Mouse (Mus musculus) thymus, postnatal 25 days (tissue): ENCODE data around the gene Ephx4.
A peak's percentile ranks its signal among the peaks of the same experiment; 100 is the strongest.
"Not testable (repeated sequence)": the region's sequence is repeated elsewhere in the genome, so short reads cannot be mapped to it uniquely, and the experiment has no call there.

Experiments used
- DNase-seq: peaks from one replicate; pipeline ENCODE4 v3.0.0; 2022

Ephx4 gene

DNA sequence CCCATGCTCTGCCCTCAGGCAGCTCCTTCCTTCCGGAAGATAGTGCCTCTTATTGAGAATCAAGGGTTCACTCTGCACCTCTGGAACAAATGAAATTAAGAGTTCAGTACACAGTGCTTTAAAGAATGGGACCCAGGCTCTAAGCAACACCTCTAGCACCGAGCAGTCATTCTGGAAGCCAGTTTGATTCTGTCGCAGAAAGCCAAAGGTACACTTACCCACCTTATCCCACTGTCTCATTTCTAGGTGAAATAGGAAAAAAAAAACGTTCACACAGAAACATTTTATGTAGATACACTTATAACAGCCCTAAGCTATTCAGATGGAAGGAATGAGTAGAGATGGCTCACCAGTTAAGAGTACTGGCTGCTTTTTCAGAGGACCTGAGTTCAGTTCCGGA is at the start of gene Ephx4:
Gene Ephx4, plus strand, starts transcription at position 301 of the 400 bp plus-strand sequence.
- peak; percentile 13 for DNase-seq

DNA sequence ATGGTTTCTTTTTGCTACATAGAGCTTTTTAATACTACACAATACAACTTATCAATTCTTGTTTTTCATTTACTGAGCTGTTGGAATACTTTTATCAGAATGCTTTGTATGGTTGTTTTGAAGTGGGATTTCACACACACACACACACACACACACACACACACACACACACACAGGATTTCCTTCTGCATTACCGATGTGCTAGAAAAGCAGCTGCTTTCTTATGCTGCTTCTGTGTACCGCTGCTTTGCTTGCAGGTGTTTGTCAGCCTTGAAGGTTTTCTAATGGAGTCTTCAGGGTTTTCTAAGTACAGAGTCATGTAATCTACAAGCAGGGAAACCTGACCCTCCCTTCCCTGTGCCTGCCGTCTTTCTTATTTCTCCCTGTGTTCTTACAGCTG is 48.6 kb upstream of the Ephx4 start:
- peak; percentile 64 for DNase-seq

DNA sequence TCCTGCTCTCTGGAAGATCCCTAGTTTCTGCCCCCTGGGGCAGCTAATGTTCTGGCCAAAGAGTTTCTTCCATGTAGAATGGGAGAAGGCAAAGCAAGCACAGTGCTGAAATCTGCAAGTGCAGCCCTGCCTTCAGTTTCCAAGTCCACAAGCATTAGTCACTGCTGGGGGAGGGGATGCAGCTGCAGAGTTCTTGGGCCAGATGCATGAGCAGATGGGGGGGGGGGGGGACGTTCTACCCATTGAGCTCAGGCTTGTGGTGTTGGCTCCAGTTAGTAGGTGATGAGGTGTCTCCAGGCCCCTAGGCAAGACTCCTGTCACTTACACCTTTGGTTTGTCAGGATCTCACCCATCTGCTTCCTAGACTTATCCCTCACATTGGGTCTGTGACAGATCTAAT is 46.7 kb upstream of the Ephx4 start:
- peak; percentile 69 for DNase-seq

DNA sequence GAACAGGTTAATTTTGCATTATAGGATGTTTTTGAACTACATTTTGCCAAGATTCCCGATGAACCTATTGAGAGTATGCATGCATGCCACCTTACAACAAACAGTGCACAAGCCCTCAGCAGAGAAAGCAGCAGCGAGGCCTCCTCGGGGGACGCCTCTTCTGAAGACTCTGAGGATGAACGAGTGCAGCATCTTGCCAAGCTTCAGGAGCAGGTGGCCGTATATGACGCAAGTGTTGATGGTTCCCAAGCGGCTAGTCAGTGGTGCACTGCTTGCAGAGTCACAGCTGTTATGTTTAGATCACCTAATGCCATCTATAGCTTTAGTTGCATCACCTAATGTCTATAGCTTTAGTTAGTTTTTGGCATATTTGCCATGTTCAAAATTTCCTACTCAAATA is 44.8 kb upstream of the Ephx4 start:
- peak; percentile 36 for DNase-seq

DNA sequence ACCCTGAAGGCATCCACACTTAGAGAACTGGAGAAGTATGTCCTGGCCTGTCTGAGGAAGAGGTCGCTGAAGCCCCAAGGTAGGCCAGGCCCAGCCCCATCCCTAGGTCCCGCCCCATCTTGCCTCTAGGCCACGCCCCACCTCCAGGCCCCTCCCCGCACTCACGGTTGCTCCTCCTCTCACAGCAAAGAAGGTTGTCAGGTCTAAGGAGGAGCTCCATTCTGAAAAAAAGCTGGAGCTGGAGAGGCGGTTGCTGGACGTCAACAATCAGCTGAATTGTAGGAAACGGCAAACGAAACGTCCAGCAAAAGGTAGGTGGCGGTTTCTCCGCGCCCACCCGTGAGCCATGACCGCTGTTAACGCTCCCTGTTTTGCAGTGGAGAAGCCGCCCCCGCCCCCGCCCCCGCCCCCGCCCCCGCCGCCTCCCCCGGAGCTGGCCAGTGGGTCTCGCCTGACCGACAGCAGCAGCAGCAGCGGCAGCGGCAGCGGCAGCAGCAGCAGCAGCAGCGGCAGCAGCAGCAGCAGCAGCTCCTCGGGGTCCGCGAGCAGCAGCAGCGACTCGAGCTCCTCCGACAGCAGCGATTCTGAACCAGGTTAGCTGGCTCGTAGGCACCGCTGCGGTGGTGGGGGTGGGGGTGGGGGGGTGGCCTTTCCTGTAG is 43.0 kb upstream of the Ephx4 start:
- DNase-seq = peak; percentile 95

DNA sequence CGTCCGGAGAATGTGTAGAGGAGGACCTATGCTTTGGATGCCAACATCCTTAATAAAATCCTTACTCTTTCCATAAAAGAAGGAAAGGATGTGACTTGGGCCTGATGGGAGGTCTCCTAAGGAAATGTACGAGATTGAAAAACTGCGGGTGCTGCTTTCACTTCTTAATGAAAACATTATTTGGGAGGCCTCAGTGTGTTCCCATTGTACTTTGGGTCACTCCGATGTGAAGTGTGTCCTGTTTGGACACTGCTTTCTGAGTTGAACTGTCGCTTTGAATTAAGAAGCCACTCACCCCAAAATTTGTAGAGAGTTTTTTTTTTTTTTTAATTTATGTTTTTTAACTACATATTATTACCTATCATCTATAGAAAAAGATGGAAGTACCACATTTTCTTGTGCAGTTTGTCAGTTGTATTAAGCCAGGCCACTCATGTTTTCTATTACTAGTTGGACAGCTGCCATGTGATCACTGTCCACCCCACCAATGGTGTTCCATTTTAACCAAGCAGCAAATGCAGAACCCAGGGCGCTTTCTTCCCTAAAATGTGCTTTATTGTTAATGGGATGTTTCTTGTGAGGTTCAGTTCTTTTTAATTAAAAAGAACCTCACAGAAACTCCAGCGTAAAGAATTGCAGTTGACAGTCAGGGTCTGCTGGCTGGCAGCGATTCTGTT is 42.3 kb upstream of the Ephx4 start:
- DNase-seq = no peak

DNA sequence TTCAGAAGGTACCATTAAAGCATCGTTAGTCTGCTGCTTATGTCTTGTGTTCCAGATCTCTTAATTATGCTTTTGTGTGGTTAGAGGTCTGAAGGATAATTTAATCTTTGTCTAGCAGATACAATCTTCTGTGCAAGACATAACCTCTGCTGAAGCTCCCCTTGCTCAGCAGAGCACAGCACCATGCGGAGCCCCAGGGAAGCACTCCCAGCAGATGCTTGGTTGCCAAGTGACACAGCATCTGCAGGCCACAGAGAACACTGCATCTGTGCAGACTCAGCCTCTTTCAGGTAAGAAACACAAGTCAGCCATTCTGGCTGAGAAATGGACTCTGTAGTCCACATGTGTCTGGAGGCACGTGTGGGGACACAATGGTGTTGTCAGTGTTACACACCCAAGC is 32.5 kb upstream of the Ephx4 start:
- DNase-seq = no peak

DNA sequence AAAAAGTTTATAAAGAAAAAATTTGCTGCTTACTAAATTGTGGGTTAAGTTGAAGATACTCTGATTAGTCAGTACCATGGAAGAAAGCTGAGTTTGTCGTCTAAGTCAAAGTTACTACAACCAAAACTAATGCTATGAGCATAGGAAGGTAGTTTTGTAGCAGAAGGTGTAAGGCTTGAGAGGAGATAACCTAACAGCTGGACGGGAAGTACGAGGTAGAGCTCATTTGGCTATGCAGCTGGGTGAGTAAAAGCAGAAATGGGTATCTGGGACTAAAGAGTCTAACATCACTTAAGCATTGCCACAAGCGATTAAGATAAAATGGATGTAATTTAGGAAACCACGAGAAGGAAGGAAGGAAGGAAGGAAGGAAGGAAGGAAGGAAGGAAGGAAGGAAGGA is 31.2 kb upstream of the Ephx4 start:
- no peak for DNase-seq

DNA sequence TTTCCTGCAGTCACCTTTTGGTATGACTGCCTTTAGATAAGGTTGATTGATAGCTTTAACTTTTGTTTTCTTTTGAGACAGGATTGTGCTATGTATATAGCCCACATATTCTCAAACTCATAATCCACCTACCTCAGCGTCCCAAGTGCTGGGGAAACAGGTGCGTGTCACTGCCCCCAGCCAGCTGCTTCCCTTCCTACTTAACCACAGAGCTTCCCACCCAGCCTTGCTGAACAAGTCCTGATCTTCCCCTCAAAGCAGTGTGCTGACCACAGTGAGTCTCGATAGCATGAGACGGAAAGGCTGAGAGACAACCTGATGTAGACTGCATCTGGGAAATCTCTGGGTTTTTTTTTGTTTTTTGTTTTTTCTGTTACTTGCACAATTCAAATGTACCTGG is 29.3 kb upstream of the Ephx4 start:
- peak; percentile 62 for DNase-seq

DNA sequence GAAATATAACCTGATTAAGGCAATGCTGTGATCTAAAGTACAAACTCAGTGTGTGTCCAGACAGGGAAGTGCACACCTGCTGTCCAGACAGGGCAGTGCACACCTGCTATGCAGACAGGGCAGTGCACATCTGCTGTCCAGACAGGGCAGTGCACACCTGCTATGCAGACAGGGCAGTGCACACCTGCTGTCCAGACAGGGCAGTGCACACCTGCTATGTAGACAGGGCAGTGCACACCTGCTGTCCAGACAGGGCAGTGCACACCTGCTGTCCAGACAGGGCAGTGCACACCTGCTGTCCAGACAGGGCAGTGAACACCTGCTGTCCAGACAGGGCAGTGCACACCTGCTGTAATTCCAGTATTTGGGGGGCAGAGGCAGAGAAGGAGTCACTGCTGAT is 16.1 kb upstream of the Ephx4 start:
- DNase-seq = not testable (repeated sequence)

DNA sequence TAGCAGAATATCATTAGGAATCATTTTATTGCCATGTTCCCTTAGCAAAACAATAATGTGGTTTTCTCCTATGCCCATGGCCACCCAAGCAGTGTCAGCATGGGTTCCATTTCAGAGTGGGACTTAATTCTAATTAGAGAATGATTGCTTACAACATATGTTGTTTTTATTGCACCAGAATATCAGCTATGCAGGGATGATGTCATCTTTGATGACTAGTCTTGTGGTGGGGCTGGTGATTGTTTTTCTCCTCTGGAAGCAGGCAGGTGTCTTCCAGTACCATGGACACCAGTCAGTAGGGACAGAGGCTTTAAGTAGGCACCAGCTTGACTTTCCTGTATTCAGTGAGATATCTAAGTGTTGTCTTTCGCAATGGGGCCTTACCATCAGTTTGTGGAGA is 14.7 kb upstream of the Ephx4 start:
- no peak for DNase-seq

DNA sequence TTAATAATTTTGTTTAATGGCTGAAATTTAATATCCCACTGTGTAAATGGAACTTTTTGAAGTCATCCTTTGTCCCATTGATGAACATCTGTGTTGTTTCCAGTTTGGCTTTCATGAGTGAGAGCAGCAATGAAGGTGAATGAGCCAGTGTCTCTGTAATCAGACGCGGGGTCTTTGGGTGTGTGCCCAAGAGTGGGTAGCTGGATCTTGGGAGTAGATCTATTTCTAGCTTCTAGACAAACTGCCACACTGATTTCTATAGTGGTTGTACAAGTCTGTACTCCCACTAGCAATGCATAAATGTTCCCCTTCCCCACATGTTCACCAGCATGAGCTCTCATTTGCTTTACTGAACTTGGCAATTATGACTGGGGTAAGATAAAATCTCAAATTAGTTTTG is 13.2 kb upstream of the Ephx4 start:
- DNase-seq = no peak

DNA sequence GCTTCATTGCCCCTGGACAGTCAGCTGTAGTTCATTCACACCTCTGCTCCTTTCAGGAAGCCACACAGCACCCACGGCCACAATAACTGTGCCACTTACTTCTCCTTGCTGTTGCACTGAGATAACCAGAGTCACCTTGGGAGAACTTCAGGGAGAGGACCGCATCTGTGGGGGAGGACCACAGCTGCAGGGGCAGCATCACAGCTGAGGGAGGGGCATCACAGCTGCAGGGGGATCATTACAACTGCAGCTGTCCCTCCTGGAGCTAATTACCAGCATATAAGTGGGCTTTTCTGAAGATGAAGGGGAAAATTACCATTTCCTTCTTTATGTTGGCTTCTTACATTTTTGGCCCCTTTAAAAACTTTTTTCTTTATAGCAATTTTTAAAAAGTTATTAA is 8.1 kb upstream of the Ephx4 start:
- DNase-seq = no peak

DNA sequence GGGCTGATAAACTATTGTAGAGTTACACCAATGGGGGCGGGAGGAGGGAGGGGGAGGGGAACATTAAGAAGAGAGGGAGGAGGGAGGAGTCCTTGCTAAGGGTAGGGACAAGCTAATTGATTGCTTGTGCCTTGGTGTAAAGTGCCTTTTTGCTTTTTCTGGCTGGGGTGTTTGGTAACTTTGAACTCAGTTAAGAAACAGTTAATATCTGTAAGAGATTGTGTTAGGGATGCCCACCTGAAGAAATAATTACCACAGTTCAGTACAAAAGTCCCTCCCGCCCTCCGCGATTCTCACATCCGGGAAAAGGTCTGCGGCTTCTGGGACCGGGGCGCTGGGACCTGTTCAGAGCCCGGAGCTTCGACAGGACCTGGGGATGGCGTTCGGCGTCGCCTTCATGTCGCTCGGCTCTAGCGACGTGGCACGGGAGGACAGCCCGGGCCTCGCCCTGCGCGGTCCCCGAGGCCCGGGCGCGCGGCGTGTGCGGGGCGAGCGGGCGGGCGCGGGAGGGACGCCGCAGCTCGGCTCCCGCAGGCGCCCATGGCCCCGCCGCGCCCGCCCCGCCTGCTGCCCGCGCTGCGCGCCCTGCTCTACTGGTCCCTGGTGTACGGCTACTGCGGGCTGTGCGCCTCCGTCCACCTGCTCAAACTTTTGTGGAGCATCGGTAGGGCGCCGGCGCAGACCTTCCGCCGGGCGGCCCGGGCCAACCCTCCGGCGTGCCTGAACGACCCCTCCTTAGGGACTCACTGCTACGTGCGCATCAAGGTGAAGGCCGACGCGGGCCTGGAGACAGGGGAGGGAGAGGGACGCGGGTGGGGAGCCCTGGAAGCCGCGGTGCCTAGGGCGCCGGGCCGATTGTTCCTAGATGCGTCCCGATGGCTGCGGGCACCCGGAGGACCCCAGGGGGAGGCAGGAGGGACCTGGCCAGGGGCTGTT is 743 bp downstream of the Ephx4 start:
- DNase-seq = peak; percentile 34

DNA sequence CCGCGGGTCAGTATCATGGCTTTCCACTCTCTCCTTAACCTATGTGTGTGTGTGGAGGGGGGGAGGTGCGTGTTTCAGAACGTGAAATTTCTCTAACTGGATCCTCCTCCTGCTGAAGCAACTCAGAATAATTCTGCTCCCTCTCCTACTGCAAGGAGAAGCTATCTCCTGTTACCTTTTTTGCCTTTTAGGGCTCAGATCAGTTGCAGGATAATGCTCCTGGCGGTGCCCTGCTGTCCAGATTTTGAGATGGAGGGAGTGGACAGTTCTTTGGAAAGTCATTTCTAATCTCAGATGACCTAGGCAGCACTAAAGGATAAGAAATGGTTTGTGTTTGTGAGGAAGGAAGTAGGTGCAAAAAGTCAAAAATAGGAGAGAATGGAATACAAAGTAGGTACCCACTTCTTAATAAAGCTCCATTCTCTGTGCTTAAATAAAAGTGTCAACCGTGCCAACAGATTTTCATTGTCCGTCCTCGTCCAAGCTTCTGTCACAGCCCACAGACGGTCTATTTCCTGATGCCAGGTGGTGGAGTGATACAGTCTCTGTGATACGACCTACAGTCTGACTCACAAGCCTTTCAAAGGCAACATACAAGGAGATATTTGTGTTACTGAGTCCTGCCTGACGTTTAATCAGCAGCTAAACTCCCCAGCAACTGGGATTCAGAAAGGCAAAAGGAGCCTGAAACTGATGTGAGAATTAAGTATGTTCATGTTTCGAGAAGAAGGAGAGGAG is 1.6 kb downstream of the Ephx4 start:
- no peak for DNase-seq

DNA sequence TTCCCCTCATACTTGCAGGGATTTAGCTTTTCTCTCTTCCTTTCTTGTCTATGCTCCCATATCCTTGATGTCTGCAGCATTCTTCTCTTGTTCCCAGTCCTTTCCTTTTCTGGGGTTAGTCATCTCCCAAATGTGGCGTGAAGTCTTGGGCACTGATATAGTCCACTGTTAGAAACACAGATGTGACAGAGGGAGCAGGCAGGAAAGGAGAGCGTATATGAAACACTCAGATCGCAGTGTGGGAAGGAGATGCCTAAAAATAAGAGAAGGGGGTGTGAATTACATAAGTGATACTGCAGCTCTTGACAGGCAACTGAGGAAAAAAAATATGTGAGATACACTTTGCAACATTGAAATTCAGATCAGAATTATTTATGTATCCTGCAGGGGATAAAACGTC is 2.8 kb downstream of the Ephx4 start:
- no peak for DNase-seq

DNA sequence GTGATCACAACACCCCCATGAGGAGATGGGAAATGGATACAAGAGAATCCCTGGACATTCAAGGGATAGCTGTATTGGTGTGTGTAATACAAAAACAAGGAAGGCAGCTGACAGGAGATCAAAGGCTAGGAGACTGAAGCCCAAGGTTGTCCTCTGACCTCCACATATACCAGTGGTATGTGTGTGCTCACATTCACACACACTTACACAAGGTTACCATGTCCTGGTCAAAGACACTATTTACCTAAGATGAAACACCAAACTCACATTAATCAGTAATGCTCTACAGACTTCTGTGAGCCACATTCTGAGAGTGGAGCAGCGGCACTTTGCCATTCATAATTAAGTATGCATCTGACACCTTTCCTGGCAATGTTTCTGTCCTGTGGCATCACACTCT is 7.8 kb downstream of the Ephx4 start:
- no peak for DNase-seq

DNA sequence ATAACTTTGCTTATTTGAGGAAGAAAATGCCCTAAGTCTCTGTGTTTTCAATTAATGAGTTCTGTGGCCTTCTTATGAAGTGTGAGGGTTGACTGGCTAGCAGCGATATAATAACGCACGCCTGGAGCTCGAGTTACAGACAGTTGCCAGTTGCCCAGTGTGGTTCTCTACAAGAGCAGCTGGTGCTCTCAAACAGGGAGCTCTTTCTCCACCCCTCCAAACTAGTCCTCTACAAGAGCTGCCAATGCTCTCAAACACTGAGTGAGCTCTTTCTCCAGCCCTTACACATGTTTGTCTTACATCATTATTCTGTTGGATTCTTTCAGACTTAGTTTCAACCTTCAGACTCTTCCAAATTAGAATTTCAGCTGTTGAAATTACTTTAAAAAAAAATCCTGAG is 8.8 kb downstream of the Ephx4 start:
- DNase-seq = no peak

DNA sequence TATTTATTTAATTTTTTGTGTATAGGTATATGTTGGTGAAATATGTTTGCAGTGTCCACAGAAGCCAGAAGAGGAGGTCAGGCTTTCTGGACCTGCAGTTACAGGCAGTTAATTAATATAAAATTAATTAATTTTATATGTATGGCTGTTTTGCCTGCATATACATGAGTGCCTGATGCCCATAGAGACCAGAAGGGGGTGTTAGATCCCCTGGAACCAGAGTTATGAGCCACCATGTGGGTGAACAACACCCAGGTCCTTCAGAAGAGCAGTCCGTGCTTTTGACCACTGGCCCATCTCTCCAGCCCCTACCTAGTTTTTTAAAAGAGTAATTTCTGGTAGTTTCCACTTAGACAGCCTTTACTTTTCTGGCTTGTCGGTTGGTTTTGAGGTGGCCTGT is 9.7 kb downstream of the Ephx4 start:
- DNase-seq = no peak

DNA sequence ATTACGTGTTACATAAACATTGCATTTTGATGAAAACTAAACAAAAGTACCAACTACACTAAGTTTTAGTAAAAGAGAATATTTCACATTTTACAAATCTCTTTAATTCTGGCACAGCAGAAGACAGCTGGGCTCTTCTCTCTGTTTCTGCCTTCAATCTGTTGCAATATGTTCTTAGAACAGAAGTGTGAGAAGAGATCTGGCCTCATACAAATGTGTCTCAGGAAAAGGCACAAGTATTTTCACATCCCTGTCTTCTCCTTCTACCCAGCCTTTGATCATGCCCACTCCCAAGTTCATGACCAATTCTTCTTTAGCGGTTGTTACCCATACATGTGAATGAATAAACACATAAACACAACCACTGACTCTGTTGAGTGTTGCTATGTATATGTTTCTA is 12.6 kb downstream of the Ephx4 start:
- DNase-seq = no peak

DNA sequence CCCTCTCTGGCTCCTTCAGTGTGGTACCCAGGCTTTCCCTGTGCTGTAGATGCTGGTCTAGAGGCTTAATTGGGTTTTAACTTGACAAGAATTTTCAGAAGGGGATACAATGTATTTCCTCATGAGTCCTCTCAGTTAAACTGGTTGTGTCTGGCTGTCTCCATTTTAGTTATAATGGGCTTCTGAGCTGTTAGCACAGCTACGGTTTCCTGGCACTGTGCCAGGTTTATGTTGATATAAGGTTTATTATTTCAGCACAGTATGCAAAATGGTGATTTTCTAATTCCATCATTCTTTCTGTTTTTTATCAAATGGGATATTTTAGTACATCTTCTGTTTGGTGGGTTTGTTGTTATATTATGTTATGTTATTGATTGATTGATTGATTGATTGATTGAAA is 19.1 kb downstream of the Ephx4 start:
- no peak for DNase-seq

DNA sequence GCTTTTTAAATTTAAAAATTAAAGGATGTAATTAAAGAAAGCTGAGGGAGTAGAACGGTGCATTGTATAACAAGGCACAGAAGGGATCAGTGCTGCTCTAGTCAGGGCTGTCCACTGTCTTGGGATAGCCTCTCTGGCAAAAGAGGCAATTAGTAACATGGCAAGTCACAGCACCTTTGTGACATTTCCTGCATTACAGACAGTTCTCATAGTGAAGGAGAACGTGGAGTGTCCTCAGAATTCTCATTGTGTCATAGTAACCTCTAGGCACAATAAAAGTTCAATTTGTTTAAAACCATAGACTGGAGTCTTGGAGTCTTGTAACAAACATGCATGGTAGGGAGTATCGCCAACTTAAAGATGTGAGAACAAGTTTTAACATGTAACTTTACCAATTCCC is 28.7 kb downstream of the Ephx4 start, which contains the start of gene Lpcat2b:
Gene Lpcat2b, plus strand, starts transcription at position 301 of the 400 bp plus-strand sequence.
- no peak for DNase-seq

DNA sequence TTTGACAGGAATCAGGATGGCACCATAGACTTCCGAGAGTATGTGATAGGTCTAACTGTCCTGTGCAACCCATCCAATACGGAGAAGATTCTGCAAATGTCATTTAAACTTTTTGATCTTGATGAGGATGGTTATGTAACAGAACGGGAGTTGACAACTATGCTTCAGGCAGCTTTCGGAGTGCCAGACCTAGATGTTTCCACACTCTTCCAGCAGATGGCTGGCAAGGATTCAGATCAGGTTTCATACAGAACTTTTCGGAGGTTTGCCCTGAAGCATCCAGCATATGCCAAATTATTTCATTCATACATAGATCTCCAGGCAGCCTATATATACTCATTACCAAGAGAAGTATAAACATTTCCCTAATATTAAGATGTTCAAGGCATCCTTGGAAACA is 31.5 kb downstream of the Ephx4 start:
- DNase-seq = no peak
